Mouse (Mus musculus) stomach, embryonic 15.5 days (tissue): ENCODE measurements around the gene Cobl. TPM values are rescaled to one million over a fixed set of nuclear protein-coding genes. Genes with fewer than 3 reads are reported as not detected.

Experiments
- ATAC-seq: fragments of 200-750 bp; cut with Nextera tagmentation; 2 replicates; pipeline ENCODE4 v1.8.0; 2017; ENCODE audit warnings: low read depth, moderate number of reproducible peaks, moderate TSS enrichment; ENCODE audit not compliant: insufficient read depth, low FRiP score
- H3K27ac ChIP-seq: fragments of 300-500 bp; sonication (generic); 2 replicates; pipeline ENCODE4 v1.5.1; 2015; ENCODE audit warnings: mild to moderate bottlenecking, inconsistent platforms
- H3K27me3 ChIP-seq: fragments of 300-500 bp; sonication (generic); replicated peaks from 2 replicates; pipeline ENCODE4 v1.6.1; 2015; ENCODE audit warnings: inconsistent platforms
- H3K36me3 ChIP-seq: fragments of 300-500 bp; sonication (generic); 2 replicates; pipeline ENCODE4 v1.6.1; 2015; ENCODE audit warnings: inconsistent platforms
- H3K4me1 ChIP-seq: fragments of 300-500 bp; sonication (generic); 2 replicates; pipeline ENCODE4 v1.6.1; 2015; ENCODE audit warnings: inconsistent platforms
- H3K4me2 ChIP-seq: fragments of 300-500 bp; sonication (generic); 2 replicates; pipeline ENCODE4 v1.6.1; 2015; ENCODE audit warnings: mild to moderate bottlenecking, inconsistent platforms
- H3K4me3 ChIP-seq: fragments of 300-500 bp; sonication (generic); replicated peaks from 2 replicates; pipeline ENCODE4 v1.5.1; 2015; ENCODE audit warnings: inconsistent platforms
- H3K9ac ChIP-seq: fragments of 300-500 bp; sonication (generic); 2 replicates; pipeline ENCODE4 v1.6.1; 2015; ENCODE audit warnings: inconsistent platforms
- H3K9me3 ChIP-seq: fragments of 300-500 bp; sonication (generic); 2 replicates; pipeline ENCODE4 v1.6.1; 2016; ENCODE audit warnings: inconsistent platforms
- WGBS: fragments of 180-500 bp; shearing (Covaris S2); methylation state at CpG from one replicate; pipeline ENCODE4 v1.1.7; 2015; 5-methylcytosine and 5-hydroxymethylcytosine counted together
- polyA plus RNA-seq: library from polyadenylated mRNA; unstranded; fragments of >200 nt; fragmentation: Nextera tagmentation; extraction: Ambion mirVana; gene quantifications from 2 replicates; pipeline ENCODE4 v1.2.1, GENCODE M21; 2015

The Cobl gene
- polyA plus RNA-seq, 1 experiment from 2014 or later = 7.7 TPM

DNA sequence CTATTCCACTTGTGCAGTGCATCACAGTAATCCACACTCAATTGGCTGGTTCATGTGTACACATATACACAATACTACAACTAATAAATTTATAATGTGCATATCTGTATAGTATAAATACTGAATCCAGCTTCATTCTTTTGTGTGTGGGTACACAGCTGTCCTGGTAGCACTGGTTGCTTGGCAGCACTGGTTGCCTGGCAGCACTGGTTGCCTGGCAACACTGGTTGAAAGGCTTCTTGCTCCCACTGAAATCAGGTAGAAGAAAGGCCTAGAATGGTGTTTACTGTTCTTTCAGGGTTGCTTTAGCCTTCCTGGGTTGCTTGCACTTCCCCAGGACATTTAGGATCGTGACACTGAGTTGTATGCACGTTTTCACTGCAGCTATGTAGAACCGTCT lies 49.4 kb downstream of the Cobl start:
- WGBS = 64% methylated on average over 3 of the region's 3 CpGs
- Histone ChIP-seq H3K36me3 (no peaks in the 10 kb centered on the region), H3K27ac (no peak overlapping the region), H3K4me1 (no peaks in the 10 kb centered on the region), H3K4me3 (no peak overlapping the region), H3K27me3 (no peaks in the 10 kb centered on the region), H3K9me3 (no peaks in the 10 kb centered on the region), H3K4me2 (no peak overlapping the region), H3K9ac (no peak overlapping the region)
- ATAC-seq = no peak

DNA sequence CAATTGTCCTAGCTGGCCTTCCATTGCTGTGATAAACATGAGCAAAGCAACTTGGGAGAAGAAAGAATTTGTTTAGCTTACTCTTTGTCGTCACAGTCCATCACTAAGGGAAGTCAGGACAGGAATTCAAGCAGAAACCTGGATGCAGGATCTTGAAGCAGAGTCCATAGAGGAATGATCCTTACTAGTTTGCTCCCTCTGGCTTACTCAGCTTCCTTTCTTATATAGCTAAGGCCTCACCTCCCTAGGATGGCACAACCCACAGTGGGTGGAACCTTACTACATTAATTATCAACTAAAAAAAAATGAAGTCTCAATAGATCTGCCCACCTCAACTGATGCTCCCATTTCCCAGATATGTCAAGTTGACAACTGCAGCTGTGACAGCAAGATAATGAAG lies 52.8 kb downstream of the Cobl start:
- ATAC-seq = no peak
- no peaks in the 10 kb centered on the region for H3K27me3 ChIP-seq
- H3K4me2 ChIP-seq = no peak overlapping the region
- H3K9ac ChIP-seq = no peak overlapping the region
- no peak overlapping the region for H3K4me3 ChIP-seq
- WGBS = 52% methylated on average over 1 of the region's 1 CpGs
- H3K27ac ChIP-seq = no peak overlapping the region
- H3K4me1 ChIP-seq = no peaks in the 10 kb centered on the region
- no peaks in the 10 kb centered on the region for H3K9me3 ChIP-seq
- H3K36me3 ChIP-seq = no peaks in the 10 kb centered on the region

DNA sequence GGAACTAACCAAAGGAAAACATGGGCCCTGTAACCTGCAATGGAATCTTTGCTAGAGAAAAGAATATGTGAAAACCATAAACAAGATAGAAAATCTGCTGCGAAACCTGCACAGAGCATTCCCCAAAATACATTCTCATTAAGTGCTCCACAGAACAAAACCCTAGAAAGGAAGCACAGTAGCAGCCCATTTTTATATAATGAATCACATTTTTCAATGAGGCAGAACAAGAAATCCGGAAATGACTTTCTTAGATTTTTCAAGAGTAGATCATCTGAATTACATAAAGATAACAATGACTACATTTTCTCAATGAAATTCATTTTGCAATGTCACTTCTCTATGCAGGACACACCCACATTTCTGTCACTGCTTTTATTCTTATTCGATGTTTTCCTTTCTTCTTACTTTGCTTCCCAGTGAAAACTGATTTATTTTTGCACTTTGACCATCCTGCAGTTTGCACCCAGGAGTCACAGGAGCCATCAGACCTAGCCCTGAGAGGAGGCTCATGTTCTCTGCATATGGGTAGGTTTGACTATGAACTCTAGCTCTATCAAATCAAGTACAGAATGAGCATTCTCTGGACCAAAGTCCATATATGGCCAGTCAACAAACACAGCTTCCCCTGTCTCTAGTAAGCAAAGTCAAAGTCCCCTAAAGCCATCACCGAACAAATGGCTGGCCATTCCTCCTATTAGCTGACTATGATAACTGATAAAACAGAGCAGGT lies 53.5 kb downstream of the Cobl start:
- Histone ChIP-seq H3K4me1 (no peaks in the 10 kb centered on the region), H3K4me2 (no peak overlapping the region), H3K27ac (no peak overlapping the region), H3K9me3 (no peaks in the 10 kb centered on the region), H3K4me3 (no peak overlapping the region), H3K27me3 (no peaks in the 10 kb centered on the region), H3K36me3 (no peaks in the 10 kb centered on the region), H3K9ac (no peak overlapping the region)
- WGBS = 80% methylated on average over 4 of the region's 4 CpGs
- ATAC-seq = no peak

DNA sequence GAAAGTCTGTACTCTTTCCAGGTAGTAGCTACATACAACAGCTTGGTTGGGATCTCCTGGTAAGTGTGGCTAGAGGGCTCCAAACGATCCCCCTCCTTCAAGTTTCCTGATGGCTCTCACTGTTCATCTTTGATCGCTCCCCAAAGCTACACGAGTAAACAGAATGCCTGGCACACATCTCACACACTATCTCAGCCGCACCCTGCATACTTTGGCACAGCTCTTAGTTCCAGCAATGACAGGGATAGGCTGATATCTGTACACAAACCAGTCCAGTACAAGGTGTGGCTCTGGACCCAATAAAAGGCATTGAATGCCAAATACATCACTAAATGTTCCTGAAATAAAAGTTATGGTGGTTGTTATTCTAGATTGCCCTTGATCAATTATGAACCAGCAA lies 55.3 kb downstream of the Cobl start:
- no peaks in the 10 kb centered on the region for H3K4me1 ChIP-seq
- H3K4me2 ChIP-seq = no peak overlapping the region
- H3K9ac ChIP-seq = no peak overlapping the region
- H3K9me3 ChIP-seq = no peaks in the 10 kb centered on the region
- ATAC-seq = 0 out of 2 replicates have a peak, but pooled peaks have one; percentile 43
- no peaks in the 10 kb centered on the region for H3K27me3 ChIP-seq
- 65% methylated on average over 4 of the region's 4 CpGs for WGBS
- H3K27ac ChIP-seq = no peak overlapping the region
- H3K36me3 ChIP-seq = no peaks in the 10 kb centered on the region
- H3K4me3 ChIP-seq = no peak overlapping the region

DNA sequence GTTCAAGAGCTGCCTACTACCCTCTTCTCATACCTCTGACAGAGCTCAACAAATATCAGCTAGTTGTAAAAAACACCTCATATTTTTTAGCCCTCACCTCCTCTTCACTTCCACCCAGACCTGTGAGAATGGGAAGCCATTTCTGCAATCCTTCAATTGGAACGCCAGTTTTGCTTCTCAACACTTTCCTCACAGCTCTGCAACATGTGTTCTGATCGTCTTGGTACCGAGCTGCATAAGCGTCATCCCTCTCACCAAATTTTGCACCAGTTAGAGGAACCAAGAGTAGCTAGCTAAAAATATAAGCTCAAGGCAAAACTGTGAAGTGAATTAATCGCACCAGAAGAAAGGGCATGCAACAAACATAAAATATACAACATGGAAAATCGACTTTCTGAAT lies 56.9 kb downstream of the Cobl start:
- Histone ChIP-seq H3K36me3 (no peaks in the 10 kb centered on the region), H3K27me3 (no peaks in the 10 kb centered on the region), H3K9ac (no peak overlapping the region), H3K4me1 (no peaks in the 10 kb centered on the region), H3K27ac (no peak overlapping the region), H3K9me3 (no peaks in the 10 kb centered on the region), H3K4me3 (no peak overlapping the region), H3K4me2 (no peak overlapping the region)
- 88% methylated on average over 6 of the region's 6 CpGs for WGBS
- ATAC-seq = no peak

DNA sequence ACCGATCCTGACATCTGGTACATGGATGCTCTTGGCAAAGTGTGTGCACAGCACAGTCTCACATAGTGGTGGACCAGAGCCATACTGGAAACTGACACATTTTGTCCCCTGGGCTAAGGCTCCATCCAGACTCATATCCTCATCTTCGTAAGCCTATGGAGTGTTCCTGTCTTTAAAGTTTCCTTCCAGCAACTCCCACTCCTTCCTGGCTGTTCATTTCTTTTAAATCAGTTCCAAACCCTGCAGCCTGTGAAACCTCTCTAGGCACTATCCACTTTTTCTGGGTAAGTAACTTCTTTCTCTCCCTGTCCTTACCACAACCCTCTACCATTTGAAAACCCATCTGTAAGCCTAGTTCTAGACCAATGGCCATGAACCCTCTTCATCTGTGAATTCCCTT lies 64.9 kb downstream of the Cobl start:
- 86% methylated on average over 2 of the region's 2 CpGs for WGBS
- no peak overlapping the region for H3K9ac ChIP-seq
- H3K36me3 ChIP-seq = no peaks in the 10 kb centered on the region
- no peak for ATAC-seq
- no peaks in the 10 kb centered on the region for H3K9me3 ChIP-seq
- no peaks in the 10 kb centered on the region for H3K4me1 ChIP-seq
- H3K27me3 ChIP-seq = no peaks in the 10 kb centered on the region
- H3K27ac ChIP-seq = no peak overlapping the region
- H3K4me3 ChIP-seq = no peak overlapping the region
- no peak overlapping the region for H3K4me2 ChIP-seq

DNA sequence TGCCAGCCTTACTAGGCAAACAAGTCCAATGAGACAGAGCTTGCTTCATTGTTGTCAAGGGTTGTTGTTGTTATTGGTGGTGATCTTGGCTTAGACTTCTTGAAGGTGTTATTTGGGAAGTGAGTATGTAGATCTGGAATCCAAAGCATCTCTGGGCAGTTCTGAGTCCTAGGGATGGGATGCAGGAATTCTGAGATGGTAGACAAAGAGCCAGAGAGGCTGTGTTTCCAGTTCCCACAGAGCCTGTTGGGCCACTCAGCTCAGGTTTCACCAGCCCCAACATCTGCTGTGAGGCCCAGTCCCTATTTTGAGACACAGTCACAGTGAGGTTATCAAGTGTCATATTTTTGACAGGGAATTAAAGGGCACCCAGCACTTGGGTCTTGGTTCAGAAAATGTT lies 68.6 kb downstream of the Cobl start:
- no peak for ATAC-seq
- no peaks in the 10 kb centered on the region for H3K4me1 ChIP-seq
- no peaks in the 10 kb centered on the region for H3K9me3 ChIP-seq
- no peaks in the 10 kb centered on the region for H3K36me3 ChIP-seq
- no peak overlapping the region for H3K4me2 ChIP-seq
- no peak overlapping the region for H3K27ac ChIP-seq
- no peak overlapping the region for H3K9ac ChIP-seq
- no peak overlapping the region for H3K4me3 ChIP-seq
- no peaks in the 10 kb centered on the region for H3K27me3 ChIP-seq

DNA sequence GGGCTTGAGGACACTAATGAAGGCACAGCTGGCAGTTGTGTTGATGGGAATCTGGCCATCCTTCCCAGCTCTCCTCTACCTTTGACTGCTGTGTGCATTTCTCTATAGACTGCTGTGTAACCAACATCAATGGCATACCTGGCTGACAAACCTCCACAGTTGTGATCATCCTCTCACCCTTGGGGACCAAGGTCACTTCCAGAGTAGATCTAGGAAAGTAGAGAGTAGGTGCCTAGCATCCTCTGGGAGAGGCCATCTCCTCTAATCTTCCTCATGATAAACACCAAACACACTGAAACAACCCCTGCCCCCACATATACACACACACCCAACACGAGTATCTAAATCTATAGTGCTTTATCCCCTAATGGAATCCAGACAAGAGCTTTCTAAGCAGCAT lies 70.1 kb downstream of the Cobl start:
- ATAC-seq = no peak
- Histone ChIP-seq H3K4me3 (no peak overlapping the region), H3K9me3 (no peaks in the 10 kb centered on the region), H3K27me3 (no peaks in the 10 kb centered on the region), H3K4me2 (no peak overlapping the region), H3K9ac (no peak overlapping the region), H3K4me1 (no peaks in the 10 kb centered on the region), H3K36me3 (no peaks in the 10 kb centered on the region), H3K27ac (no peak overlapping the region)
- whole genome bisulfite sequencing = 42% methylated on average over 1 of the region's 1 CpGs

DNA sequence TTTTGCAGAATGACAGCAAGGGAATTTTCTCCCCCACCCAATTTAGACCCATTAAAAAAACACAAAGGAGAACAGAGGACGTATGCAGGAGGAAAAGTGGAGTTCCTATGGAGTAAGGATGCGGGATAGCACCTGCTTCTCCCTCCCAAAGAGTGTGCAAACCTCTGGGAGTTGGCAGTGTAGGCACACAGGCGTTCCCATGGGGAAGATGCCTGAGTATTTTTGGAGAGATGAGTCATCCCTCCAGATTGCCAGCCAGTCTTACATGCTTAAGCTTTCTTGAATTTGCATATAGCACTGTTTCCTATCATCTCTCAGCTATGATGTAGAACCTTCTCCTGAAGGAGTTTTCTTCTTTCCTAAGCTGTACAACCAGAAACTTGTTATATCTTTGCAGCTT lies 70.6 kb downstream of the Cobl start:
- no peak for ATAC-seq
- Histone ChIP-seq H3K4me1 (no peaks in the 10 kb centered on the region), H3K27me3 (no peaks in the 10 kb centered on the region), H3K36me3 (no peaks in the 10 kb centered on the region), H3K9ac (no peak overlapping the region), H3K4me3 (no peak overlapping the region), H3K4me2 (no peak overlapping the region), H3K9me3 (no peaks in the 10 kb centered on the region), H3K27ac (0 out of 2 replicates have a peak overlapping the region, but pooled peaks have one; percentile 32)
- WGBS = 50% methylated on average over 3 of the region's 3 CpGs

DNA sequence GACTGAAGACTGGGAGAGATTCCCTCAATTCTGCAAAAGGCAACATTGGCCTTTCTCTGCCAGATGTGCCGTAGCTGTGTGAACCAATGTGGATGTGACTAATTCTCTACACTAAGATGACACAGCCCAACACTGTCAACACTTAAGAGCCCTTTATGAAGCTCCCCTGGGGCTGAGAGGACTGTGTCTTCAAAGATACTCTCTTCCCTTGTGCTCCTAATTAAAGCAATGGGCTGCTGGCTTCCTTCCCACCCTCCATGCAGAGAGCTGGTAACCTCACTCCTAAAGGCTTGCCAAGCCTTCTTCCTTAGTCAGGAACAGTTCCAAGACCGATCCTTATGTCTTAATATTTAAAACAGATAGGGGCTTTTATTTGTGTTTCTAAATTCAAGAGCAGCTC lies 79.9 kb downstream of the Cobl start:
- Histone ChIP-seq H3K9ac (no peak overlapping the region), H3K27me3 (no peaks in the 10 kb centered on the region), H3K36me3 (no peaks in the 10 kb centered on the region), H3K27ac (0 out of 2 replicates have a peak overlapping the region, but pooled peaks have one; percentile 65), H3K4me1 (peaks cover 9% of the 10 kb centered on the region), H3K4me2 (no peak overlapping the region), H3K9me3 (no peaks in the 10 kb centered on the region), H3K4me3 (no peak overlapping the region)
- peak; percentile 47; the same call in 1 of the 2 replicates for ATAC-seq
- 41% methylated on average over 2 of the region's 2 CpGs for WGBS

DNA sequence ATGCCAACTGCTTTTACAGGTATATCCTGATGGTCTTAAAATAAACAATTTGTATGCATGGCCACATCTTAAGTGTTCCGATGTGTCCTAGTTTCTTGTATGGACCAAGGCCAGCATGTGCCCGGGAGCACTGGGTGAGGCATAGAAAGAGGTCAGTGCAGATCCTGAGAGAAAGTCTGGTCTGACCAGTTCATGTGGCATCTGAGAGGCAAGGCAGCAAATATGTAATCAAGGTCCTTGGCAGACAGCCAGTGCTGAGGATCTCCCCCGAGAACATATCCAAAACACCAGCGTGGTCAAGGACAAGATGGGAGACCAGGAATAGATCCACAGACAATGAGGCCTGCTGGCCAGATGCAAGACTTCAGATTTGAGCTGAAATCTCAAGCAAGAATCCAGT lies 81.8 kb downstream of the Cobl start:
- Histone ChIP-seq H3K4me3 (no peak overlapping the region), H3K4me1 (peaks cover 9% of the 10 kb centered on the region), H3K9ac (no peak overlapping the region), H3K36me3 (no peaks in the 10 kb centered on the region), H3K27ac (no peak overlapping the region), H3K4me2 (no peak overlapping the region), H3K27me3 (no peaks in the 10 kb centered on the region), H3K9me3 (no peaks in the 10 kb centered on the region)
- no peak for ATAC-seq
- 47% methylated on average over 4 of the region's 4 CpGs for WGBS

DNA sequence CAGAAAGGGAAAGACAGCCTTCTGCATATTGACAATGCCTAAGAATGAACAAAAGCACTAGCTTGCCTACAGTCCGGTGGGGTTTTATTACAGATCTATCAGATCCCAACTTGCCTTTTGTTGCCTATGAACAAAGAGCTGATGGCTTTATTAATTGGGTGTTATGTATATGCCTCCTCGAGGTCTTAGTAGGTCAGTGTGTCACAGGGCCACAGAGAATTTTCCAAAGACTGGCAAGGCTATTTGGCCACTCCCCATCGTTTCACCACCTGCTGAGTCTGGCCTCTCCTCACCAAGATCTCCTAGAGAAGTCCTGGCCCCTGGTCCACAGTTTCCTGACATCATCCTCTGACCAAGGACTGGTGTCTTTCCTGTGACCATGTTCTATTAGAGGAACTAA lies 83.7 kb downstream of the Cobl start:
- H3K4me2 ChIP-seq = no peak overlapping the region
- no peak overlapping the region for H3K27ac ChIP-seq
- H3K27me3 ChIP-seq = no peaks in the 10 kb centered on the region
- no peaks in the 10 kb centered on the region for H3K36me3 ChIP-seq
- H3K4me3 ChIP-seq = no peak overlapping the region
- 72% methylated on average over 3 of the region's 3 CpGs for WGBS
- peaks cover 9% of the 10 kb centered on the region for H3K4me1 ChIP-seq
- H3K9me3 ChIP-seq = no peaks in the 10 kb centered on the region
- no peak overlapping the region for H3K9ac ChIP-seq
- ATAC-seq = no peak

DNA sequence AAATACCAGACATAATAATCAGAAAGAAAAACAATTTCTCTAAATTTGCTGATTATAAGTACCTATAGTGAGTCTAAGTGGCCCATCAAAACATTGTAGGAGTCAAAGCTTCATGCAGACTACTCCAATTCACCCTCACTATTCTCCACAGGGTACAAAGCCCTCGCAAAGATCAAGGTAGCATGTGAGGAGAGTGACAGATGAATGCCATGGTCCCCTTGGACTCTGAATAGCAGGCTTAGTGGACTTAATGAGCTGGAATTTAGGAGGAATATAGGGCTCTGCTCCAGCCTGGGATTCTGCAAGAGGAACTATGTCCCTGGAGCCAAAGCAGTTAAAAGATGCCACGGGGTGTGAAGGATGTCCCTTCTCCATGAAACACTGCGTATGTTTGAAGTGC lies 88.1 kb downstream of the Cobl start:
- no peak overlapping the region for H3K9ac ChIP-seq
- no peak for ATAC-seq
- H3K9me3 ChIP-seq = no peaks in the 10 kb centered on the region
- WGBS = 66% methylated on average over 3 of the region's 3 CpGs
- H3K4me1 ChIP-seq = no peaks in the 10 kb centered on the region; the same call in 1 of the 2 replicates
- H3K4me3 ChIP-seq = no peak overlapping the region
- no peak overlapping the region for H3K4me2 ChIP-seq
- no peak overlapping the region for H3K27ac ChIP-seq
- no peaks in the 10 kb centered on the region for H3K27me3 ChIP-seq
- H3K36me3 ChIP-seq = no peaks in the 10 kb centered on the region
